Mouse (Mus musculus) cerebellum, postnatal 4 days (tissue): ENCODE results near the gene Aldh3b1.

ENCODE experiments used
- DNase-seq, 2 experiments: peaks; one replicate each; pipeline ENCODE4 v3.0.0; 2022; ENCODE audit warnings: low spot score in 2 of 2, mixed read lengths in 1 of 2

Gene Aldh3b1

DNA sequence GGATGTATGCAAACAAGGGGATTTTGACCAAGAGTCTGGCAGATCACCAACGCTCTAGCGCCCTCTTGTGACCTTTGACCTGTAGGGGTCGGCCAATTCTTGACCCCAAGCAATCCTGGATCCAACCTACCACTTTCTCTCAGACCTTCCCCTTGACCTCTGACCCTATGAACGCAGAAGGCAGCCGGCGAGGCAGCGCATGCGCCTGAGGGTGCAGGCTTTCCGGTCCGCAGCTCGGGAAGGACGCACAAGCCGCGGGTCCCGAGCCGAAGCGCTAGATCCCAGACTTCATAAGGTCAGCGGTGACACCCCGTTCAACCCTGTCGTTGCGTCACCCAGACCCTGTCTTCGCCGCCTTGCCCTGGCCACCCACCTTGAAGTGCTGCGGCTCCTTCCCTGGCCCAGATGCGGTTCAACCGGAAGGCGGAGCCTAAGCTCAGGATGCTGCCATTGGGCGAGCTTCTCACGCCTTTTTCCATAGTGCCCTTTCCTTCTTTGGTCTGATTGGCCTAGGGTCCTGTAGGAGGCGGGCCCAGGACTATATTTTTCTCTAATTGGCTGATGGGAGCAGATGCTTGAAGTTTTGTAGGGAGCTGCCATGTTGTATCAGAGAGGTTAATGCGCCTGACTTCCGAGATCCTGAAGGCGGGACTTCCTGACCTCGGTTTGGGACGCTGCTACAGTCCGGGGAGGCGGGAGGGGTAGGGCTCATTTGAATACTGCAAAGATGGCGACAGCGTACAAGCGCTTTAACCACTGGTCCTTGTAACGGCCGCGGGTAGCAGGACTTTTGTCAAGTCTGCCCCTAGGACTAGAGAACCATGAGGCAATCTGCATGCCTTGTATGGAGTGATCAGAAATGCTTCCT lies 17.0 kb downstream of the Aldh3b1 start, which contains the start of gene Ndufs8:
Gene Ndufs8 (minus strand): TSS at position 438 of the 868 bp plus-strand sequence.
- DNase-seq: peak; percentile 61 to 81

GRCm38 (mm10) chr19:3910206-3910605 lies 19.4 kb downstream of the Aldh3b1 start:
- DNase-seq: no peak

DNA sequence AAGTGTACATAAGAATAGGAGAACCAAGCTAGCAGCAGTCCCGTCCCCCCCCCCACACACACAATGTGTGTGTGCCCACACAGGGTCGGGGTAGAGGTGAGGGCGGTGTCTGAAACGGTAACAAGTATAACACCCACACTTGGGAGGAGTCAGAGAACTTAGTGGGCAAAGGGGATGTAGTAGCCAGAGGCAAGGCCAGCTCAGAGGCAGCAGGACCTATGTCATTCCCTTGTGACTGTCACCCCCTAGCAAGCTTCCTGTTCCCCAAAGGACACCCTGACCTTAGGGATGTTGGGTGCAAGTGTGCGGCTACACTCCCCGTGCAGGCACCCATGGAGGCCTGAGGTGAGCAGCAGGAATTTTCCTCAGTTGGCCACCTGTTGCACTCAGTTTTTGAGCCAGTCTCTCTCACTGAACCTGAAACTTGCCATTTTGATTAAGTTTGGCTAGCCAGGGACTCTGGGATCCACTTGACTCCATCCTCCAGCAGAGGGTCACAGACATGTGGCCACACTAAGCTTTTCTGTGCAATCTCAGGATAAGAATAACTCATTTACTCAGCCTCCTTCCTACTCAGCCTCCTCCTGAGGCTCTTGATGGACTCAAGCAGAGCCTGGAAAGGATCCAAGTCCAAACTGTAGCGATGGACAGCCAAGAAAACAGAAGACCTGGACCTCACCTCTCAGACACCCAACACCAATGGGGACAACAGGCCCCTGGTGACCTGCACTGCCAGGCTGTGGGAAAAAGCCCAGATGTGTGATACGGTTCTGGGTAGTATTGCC lies 21.5 kb downstream of the Aldh3b1 start:
- DNase-seq: no peak

GRCm38 (mm10) chr19:3906795-3907786 lies 22.5 kb downstream of the Aldh3b1 start, which contains the start of gene Tcirg1:
Gene Tcirg1 (minus strand): TSS chr19:3907133.
- DNase-seq: peak in 1 of 2 experiments; percentile 52

GRCm38 (mm10) chr19:3906326-3906725 lies 23.3 kb downstream of the Aldh3b1 start:
- DNase-seq: no peak

DNA sequence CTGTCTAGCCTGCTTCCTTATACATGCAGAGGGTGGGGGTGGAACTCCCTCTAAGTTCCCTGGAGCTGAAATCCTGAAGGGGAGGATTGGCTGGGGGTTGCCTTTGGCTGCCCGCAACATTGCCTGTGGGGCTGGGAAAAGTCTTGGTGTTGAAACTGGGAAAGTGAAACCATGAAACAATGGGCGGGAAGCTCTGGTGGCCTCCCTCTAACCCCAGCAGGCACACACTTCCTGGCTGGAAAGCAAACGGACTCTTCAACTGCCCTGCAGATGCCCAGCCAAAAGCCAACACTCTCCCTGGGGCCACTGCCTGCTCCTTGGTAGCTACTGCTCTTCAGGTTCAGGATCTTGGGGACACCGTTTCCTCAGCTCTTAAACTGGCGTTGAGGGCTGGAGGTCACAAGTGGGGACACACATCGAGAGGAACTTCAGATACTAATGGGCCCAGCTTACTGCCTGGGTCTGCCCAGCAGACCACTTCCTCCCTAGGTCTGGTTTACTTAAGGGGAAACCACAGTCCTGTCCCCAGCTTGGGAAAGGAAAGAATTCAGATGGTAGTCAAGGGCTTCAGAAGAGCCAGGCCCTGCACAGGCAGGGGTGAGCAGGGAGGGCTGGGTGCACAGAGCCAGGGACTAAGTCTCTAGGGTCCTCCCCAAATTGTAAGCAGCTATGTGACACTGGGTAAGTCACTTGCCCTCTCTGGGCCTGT lies 24.2 kb downstream of the Aldh3b1 start:
- DNase-seq: no peak

DNA sequence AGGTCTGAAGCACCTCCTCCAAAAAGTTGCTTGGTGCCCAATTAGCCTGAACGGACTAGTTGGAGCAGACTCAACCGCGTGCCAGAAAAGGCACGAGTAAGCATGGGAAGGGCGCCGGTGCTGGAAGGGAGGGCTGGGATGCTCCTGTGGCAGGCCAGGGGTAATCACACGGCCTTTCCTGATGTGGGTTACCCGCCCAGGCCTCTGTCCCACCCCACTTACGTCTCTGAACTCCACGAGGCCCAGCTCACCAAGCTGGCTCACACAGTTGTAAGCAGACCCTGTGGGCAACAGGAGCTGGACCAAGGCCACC lies 25.3 kb downstream of the Aldh3b1 start:
- DNase-seq: no peak

GRCm38 (mm10) chr19:3903648-3904362 lies 25.8 kb downstream of the Aldh3b1 start:
- DNase-seq: no peak

DNA sequence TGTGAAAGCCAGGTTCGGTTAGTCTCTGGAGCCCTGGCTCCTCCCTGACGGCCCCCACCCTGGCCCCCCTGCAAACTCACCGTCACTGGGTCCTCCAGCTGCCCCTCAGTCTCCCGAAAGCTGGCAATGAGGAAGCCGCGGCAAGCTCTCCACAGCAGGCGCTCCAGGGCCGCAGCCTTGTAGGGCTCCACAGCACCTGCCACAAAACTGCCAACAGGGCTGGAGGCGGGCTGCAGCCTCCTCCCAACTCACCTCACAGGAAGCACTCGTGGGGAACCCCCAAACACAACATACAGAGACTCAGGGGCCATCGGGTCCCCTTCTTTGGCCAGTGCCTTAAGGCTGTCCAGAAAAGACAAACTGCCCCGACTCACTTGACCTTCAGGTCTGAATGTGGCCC lies 26.6 kb downstream of the Aldh3b1 start:
- no peak for DNase-seq

GRCm38 (mm10) chr19:3899618-3900017 lies 30.0 kb downstream of the Aldh3b1 start:
- DNase-seq: no peak

DNA sequence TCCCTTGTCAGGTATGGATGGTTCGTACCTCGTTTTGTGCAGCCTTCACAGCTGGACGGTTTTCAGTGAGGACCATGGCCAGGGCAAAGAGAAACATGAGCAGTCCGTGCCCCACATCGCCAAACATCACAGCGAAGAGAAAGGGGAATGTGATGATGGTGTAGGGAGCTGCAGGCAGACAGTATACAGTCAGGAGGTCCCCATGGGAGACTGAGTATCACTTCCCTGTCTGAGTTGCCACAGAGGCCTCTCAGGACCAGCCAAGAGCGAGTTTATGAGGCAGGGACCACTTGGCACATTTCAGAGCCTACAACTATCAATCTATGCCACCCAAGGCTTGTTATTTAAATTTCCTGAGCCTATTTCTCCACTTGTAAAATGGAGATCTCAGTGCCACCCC lies 30.7 kb downstream of the Aldh3b1 start:
- no peak for DNase-seq

DNA sequence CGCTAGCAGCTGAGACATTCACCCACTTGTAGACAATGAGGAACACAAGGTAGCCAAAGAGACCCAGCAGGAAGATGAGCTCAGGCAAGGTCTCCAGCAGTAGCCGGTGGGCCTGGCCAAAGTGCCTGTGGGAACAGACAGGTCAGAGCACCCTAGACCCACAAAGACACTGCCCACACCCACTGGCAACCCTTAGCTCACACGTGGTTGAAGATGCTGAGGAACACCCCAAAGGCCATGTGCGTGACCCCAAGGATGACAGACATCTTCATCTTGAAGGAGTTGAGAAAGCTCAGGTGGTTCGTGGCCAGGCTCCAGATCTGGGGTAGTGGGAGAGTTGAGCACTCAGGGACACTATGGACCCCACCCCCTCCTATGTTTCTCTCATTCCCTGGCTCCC lies 32.1 kb downstream of the Aldh3b1 start:
- DNase-seq: no peak

DNA sequence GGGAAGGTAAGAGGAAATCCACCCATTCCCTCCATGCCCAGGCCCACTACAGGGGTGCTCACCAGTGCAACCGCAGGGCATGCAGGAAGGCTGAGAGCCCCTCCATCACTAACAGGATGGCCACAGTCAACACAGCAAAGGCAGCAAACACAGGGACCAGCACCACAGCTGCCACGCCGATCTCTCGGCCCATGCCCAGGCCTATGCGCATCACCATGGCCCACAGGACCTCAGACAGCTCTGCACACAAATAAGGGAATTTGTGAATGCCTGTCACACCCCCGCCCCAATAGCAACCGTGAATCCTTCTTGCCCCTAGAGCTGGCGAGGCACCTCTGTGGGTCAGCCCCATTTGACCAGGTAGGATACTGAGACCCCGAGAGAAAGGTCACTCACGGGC lies 33.4 kb downstream of the Aldh3b1 start:
- no peak for DNase-seq

DNA sequence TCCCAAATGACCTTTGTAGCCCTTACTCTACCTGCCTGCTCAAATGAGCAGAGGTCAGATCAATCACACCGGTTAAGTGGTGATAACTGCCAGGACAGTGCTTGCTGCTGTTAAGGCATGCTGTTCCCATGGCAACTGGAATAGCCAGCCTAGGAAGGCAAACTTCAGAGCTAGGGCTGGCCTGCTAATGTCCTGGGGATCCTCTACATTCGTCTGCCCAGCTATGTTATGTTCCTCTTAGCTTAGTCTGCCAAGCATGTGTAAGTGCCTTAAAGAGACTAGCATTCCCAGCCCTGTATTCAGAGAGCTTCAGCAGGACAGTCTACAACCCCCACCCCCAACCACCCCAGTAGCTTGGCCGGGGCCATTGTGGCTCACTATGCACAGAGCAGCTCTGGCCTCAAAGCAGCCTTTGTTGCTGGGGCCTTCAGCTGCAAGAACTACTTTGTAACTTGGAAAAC lies 34.4 kb downstream of the Aldh3b1 start:
- DNase-seq: no peak

GRCm38 (mm10) chr19:3894294-3894693 lies 35.3 kb downstream of the Aldh3b1 start:
- DNase-seq: no peak

GRCm38 (mm10) chr19:3893545-3894116 lies 36.0 kb downstream of the Aldh3b1 start:
- no peak for DNase-seq

- DNase-seq: no peak
Observed at GRCm38 (mm10) chr19:3890181-3890580, 39.4 kb downstream of the Aldh3b1 start.

DNA sequence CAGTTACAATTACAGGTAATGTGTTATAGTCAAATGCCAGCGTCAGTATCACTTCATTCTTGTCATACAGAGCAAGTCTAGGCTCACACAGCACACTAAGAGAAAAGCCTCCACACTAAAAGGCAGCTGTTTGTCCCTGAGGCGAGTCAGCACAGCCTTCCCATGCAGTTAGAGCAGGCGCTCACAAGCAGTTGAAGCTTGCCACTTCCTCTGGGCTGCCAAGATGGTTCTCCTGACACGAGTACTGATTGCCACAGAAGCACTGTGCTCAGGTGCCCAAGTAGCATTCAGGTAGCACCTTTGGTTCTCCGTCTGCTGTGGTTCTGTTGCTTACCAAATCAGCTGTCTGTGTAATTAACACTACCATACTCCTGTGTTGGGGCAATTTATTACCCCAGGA lies 40.5 kb downstream of the Aldh3b1 start:
- DNase-seq: no peak

DNA sequence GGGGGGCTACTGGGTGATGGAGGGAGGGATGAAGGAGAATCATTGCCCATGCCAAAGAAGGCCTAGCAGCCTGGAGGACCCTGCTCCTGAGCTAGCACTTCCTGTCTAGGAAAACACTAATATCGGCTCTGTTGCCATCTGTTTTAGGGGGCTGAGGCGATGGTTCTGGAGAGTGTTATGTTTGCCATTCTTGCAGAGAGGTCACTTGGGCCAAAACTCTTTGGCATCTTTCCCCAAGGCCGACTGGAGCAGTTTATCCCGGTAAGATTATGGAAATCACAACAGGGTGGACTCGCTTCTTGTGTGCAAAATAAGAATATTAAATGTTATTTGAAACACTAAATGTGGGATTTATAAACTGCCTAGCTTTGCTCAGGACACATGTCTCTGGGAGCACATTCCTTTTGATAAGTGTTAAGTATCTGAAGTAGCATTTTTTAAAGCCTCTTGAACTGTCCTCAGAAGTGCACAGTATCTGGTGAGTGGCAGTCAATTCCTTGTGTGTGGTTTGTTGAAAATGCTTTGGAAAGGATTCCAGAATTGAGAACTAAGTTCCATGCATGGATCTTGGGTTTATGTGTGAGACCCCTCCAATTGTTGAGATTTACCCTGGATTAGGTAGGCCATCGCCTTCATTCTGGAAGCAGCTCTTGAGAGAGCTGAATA lies 45.1 kb downstream of the Aldh3b1 start:
- DNase-seq: no peak
